Mouse (Mus musculus) small intestine, adult 2 months (tissue): ENCODE data around the gene Rps19bp1. TPM values are rescaled to one million over a fixed set of nuclear protein-coding genes. Genes with fewer than 3 reads are reported as not detected.

Source experiments
- H3K27ac ChIP-seq: fragments of 200-500 bp; 2 replicates; pipeline ENCODE4 v1.5.1; 2012; ENCODE audit warnings: low read depth, low read length, control low read depth, inconsistent platforms; ENCODE audit not compliant: insufficient read depth
- H3K27me3 ChIP-seq: fragments of 200-500 bp; 2 replicates; pipeline ENCODE4 v1.6.1; 2012; ENCODE audit warnings: mild to moderate bottlenecking, moderate library complexity, low read length, inconsistent platforms; ENCODE audit not compliant: control insufficient read depth, insufficient read depth
- H3K36me3 ChIP-seq: fragments of 200-500 bp; 2 replicates; pipeline ENCODE4 v1.6.1; 2012; ENCODE audit warnings: mild to moderate bottlenecking, low read length, control low read depth, inconsistent platforms; ENCODE audit not compliant: control insufficient read depth, insufficient read depth
- H3K4me1 ChIP-seq: fragments of 200-500 bp; 2 replicates; pipeline ENCODE4 v1.6.1; 2012; ENCODE audit warnings: low read length, inconsistent platforms, mixed read lengths; ENCODE audit not compliant: control insufficient read depth, insufficient read depth, insufficient read length
- H3K4me3 ChIP-seq: fragments of 200-500 bp; 2 replicates; pipeline ENCODE4 v1.5.1; 2012; ENCODE audit warnings: low read depth, mild to moderate bottlenecking, control low read depth, inconsistent platforms, low read length, moderate library complexity
- CTCF ChIP-seq: fragments of 200-500 bp; IDR thresholded peaks from 2 replicates; pipeline ENCODE4 v1.5.1; 2012; ENCODE audit warnings: low read depth, mild to moderate bottlenecking, control low read depth, inconsistent platforms, low read length, moderate library complexity, mixed read lengths; ENCODE audit not compliant: insufficient replicate concordance, insufficient read length; ENCODE audit errors: extremely low read depth
- POLR2A ChIP-seq: fragments of 200-500 bp; IDR thresholded peaks from 2 replicates; pipeline ENCODE4 v1.6.1; 2012; ENCODE audit warnings: low read depth, mild to moderate bottlenecking, control low read depth, inconsistent platforms, low read length, moderate library complexity
- WGBS: fragments of 180-500 bp; shearing (Covaris S2); methylation state at CpG from one replicate; pipeline ENCODE4 v1.1.7; 2018; 5-methylcytosine and 5-hydroxymethylcytosine counted together
- polyA plus RNA-seq: library from polyadenylated mRNA; depleted of rRNA; stranded (reverse); fragments of >200 nt; gene quantifications from 2 replicates; pipeline ENCODE4 v1.2.3, GENCODE M21; 2012

Gene Rps19bp1
- polyA plus RNA-seq, 1 experiment = 19.3 TPM

- 85% methylated on average over 2 of the region's 2 CpGs for WGBS
These were observed 31.8 kb downstream of the Rps19bp1 start for GRCm38 (mm10) chr15:80232331-80232730.

GRCm38 (mm10) chr15:80228071-80228800 lies 35.9 kb downstream of the Rps19bp1 start:
- no peak overlapping the region for H3K4me3 ChIP-seq
- TF ChIP-seq CTCF (no peak), POLR2A (no peak)

More at GRCm38 (mm10) chr15:80232331-80232730, 31.8 kb downstream of the Rps19bp1 start:
- peaks cover 2% of the 10 kb centered on the region; the same call in 1 of the 2 replicates for H3K4me1 ChIP-seq
- H3K36me3 ChIP-seq = peaks cover 17% of the 10 kb centered on the region
- no peak overlapping the region for H3K27ac ChIP-seq
- no peak overlapping the region for H3K4me3 ChIP-seq
- no peak for TF ChIP-seq POLR2A
- TF ChIP-seq CTCF = no peak
- H3K27me3 ChIP-seq = no peaks in the 10 kb centered on the region

GRCm38 (mm10) chr15:80225796-80226195 lies 38.3 kb downstream of the Rps19bp1 start:
- Histone ChIP-seq H3K4me3 (no peak overlapping the region), H3K4me1 (peaks cover 2% of the 10 kb centered on the region; the same call in 1 of the 2 replicates), H3K27ac (no peak overlapping the region), H3K36me3 (no peaks in the 10 kb centered on the region), H3K27me3 (no peaks in the 10 kb centered on the region)
- TF ChIP-seq CTCF (peak; percentile 28; the same call in 1 of the 2 replicates), POLR2A (no peak)
- 46% methylated on average over 2 of the region's 2 CpGs for WGBS

More at GRCm38 (mm10) chr15:80228071-80228800, 35.9 kb downstream of the Rps19bp1 start:
- H3K36me3 ChIP-seq = no peaks in the 10 kb centered on the region
- no peak overlapping the region for H3K27ac ChIP-seq
- no peaks in the 10 kb centered on the region for H3K27me3 ChIP-seq
- 82% methylated on average over 17 of the region's 17 CpGs for WGBS
- peaks cover 2% of the 10 kb centered on the region; the same call in 1 of the 2 replicates for H3K4me1 ChIP-seq

GRCm38 (mm10) chr15:80225208-80225607 lies 38.9 kb downstream of the Rps19bp1 start:
- TF ChIP-seq POLR2A (no peak), CTCF (peak; percentile 95)
- peaks cover 2% of the 10 kb centered on the region; the same call in 1 of the 2 replicates for H3K4me1 ChIP-seq
- no peak overlapping the region for H3K4me3 ChIP-seq
- H3K36me3 ChIP-seq = no peaks in the 10 kb centered on the region
- H3K27ac ChIP-seq = no peak overlapping the region
- no peaks in the 10 kb centered on the region for H3K27me3 ChIP-seq
- WGBS = 15% methylated on average over 9 of the region's 9 CpGs

- TF ChIP-seq CTCF (no peak), POLR2A (no peak)
- Histone ChIP-seq H3K4me1 (peaks cover 7% of the 10 kb centered on the region), H3K4me3 (no peak overlapping the region), H3K27me3 (no peaks in the 10 kb centered on the region), H3K27ac (no peak overlapping the region), H3K36me3 (no peaks in the 10 kb centered on the region)
- WGBS = 90% methylated on average over 7 of the region's 7 CpGs
These were observed 40.4 kb downstream of the Rps19bp1 start for GRCm38 (mm10) chr15:80223751-80224150.

- no peak overlapping the region for H3K4me3 ChIP-seq
- no peak overlapping the region for H3K27ac ChIP-seq
- H3K4me1 ChIP-seq = peaks cover 7% of the 10 kb centered on the region
- TF ChIP-seq POLR2A = no peak
- TF ChIP-seq CTCF = no peak
- no peaks in the 10 kb centered on the region for H3K36me3 ChIP-seq
- 61% methylated on average over 8 of the region's 8 CpGs for WGBS
- H3K27me3 ChIP-seq = no peaks in the 10 kb centered on the region
These were observed 43.1 kb downstream of the Rps19bp1 start for GRCm38 (mm10) chr15:80221031-80221430.
